Mouse (Mus musculus): ENCODE measurements around the gene Lonp1.
"Not testable (repeated sequence)": the region's sequence is repeated elsewhere in the genome, so short reads cannot be mapped to it uniquely, and the experiment has no call there.

The Lonp1 gene

GRCm38 (mm10) chr17:56626754-56627470, at the start of gene Lonp1:
Gene Lonp1, minus strand, starts transcription at chr17:56626887.
- peak; percentile 98 for DNase-seq

GRCm38 (mm10) chr17:56673647-56674416, 47.1 kb upstream of the Lonp1 start:
- no peak for DNase-seq

GRCm38 (mm10) chr17:56672941-56673646, 46.4 kb upstream of the Lonp1 start, which contains the start of gene Ranbp3:
Gene Ranbp3, plus strand, starts transcription at chr17:56673294.
- DNase-seq = peak; percentile 100

GRCm38 (mm10) chr17:56669766-56670165, 43.1 kb upstream of the Lonp1 start:
- DNase-seq = no peak

DNA sequence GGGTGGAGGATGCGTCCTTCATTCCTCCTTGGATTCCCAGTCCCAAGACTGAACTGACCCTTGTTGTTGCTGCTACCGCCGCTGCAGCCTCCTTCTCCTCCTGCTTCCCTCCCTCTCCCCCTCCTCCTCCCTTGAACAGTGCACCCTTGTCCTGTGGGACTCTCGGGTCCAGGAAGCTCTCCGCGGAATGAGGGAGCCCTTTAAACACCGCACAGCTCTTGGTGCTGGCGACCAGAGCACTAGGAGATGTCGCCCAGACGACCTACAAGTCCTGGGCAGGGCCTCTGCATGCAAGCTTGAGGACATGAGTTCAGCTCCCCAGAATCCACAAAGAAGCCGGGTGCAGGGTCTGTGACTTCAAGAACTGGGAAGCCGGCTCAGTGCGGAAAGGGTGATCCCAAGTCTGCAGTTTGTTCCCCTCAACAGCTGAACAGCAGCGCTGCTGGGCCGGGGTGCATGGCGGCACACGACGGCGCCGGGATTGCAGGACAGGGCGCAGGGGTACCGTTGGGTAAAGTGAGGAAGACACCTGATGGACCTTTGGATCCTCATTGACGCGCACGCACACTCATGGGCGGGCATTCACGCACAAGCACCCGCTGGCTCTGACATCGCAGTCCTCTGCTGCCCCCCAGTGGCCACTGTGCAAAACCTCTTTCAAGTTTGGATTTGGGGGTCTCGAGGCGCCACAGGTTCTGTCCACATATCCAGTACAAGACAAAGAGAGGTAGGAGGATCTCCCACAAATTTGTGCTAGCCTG, 41.9 kb upstream of the Lonp1 start:
- peak; percentile 90 for DNase-seq

- no peak for DNase-seq
Measured at GRCm38 (mm10) chr17:56667591-56667990, 40.9 kb upstream of the Lonp1 start.

DNA sequence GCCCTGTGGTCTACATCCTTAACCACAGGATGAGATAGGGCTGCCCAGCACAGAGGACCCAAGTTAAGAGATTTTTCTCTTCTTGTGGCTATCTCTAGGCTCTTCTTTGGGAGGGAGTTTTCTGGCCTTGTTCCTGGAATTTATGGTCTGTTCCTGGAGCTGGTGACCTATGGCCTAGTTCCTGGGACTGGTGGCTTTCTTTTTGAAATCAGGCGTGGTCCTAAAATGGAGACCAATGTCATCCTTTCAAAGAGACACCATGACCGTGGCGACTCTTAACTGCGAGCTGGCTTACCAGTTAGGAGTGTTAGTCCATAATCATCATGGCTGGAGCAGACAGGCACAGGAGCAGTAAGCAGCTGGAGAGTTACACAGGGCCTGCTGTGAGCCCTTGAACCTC, 39.7 kb upstream of the Lonp1 start:
- DNase-seq = no peak

- peak; percentile 60 for DNase-seq
Measured at GRCm38 (mm10) chr17:56664333-56664732, 37.6 kb upstream of the Lonp1 start.

GRCm38 (mm10) chr17:56663659-56664058, 37.0 kb upstream of the Lonp1 start:
- no peak for DNase-seq

- peak; percentile 40 for DNase-seq
Measured at GRCm38 (mm10) chr17:56656171-56656570, 29.5 kb upstream of the Lonp1 start.

GRCm38 (mm10) chr17:56655311-56655710, 28.6 kb upstream of the Lonp1 start:
- no peak for DNase-seq

DNA sequence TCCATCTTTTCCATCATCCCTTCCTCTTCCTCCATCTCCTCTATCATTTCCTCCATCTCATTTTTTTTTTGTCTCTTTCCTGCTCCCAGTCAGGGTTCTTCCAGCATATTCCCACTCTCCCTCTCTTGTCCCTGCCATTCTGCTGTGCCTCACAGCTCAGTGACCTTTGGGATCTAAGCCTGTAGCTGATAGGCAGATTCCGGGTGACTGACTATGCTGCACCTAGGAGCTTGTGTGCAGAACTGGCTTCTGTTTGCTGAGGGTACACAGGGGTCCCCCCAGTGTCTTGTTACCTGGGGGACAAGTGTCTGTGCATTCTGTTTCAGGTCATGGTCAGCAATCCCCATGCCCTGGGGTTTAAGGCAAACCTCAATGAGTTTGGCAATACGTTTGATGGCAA, 28.1 kb upstream of the Lonp1 start:
- DNase-seq = no peak

- DNase-seq = peak; percentile 39
Measured at GRCm38 (mm10) chr17:56651801-56652200, 25.1 kb upstream of the Lonp1 start.

DNA sequence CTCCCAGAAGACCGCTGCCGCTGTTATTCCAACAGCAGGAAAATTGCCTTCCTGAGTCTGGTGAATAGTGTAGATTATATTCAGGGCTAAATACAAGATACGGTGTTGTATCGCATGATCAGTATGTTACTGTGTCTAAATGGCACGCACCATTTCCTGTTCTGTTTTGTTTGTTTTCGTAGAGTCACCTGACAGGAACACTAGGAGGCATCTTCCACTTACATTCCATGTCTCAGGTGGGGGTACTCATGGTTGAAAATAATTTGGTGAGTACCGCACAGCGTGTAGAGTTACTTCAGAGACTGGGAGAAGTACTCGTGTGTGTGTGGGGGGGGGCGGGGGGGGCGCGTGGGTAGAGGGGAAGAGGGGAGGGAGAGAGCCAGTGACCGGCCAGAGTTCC, 20.9 kb upstream of the Lonp1 start:
- DNase-seq = no peak

GRCm38 (mm10) chr17:56643237-56643636, 16.6 kb upstream of the Lonp1 start:
- no peak for DNase-seq

DNA sequence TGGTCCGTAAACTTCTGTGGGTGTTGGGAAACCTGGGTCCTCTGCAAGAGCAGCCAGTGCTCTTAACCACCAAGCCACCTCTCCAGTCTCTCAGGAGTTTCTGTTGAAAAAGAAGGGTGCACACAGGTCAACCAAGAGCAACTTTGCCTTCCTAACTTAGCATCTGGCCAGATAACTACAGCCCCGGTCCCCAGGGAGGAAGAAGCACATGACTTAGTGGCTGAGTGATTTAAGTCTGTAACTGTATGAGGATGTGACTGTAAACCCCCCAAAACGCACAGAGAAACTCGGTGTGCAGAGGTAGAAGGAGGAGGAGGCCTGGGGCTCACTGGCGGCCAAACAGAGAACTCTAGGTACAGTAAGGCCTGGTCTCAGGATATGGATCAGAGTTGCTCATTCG, 7.3 kb upstream of the Lonp1 start:
- DNase-seq = no peak

DNA sequence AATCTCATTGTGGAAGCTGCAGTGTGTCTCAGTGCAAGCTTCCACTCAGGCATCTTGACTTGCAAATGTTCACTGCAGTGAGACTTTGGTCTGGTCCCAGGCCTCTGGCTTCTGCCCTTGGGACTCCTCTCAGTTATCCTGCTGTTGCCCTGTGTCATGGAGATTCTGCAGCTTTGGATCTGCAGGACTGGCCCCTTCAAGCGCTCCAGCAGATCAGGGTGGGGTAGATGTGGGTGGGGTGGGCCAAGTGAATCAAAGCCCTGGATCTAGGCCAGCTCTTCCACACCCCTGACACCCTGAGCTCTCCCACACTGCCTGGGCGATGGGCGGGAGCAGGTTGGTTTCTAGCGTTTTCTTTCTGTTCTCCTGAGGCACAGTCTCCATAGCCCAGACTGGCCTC, 5.1 kb upstream of the Lonp1 start:
- no peak for DNase-seq

DNA sequence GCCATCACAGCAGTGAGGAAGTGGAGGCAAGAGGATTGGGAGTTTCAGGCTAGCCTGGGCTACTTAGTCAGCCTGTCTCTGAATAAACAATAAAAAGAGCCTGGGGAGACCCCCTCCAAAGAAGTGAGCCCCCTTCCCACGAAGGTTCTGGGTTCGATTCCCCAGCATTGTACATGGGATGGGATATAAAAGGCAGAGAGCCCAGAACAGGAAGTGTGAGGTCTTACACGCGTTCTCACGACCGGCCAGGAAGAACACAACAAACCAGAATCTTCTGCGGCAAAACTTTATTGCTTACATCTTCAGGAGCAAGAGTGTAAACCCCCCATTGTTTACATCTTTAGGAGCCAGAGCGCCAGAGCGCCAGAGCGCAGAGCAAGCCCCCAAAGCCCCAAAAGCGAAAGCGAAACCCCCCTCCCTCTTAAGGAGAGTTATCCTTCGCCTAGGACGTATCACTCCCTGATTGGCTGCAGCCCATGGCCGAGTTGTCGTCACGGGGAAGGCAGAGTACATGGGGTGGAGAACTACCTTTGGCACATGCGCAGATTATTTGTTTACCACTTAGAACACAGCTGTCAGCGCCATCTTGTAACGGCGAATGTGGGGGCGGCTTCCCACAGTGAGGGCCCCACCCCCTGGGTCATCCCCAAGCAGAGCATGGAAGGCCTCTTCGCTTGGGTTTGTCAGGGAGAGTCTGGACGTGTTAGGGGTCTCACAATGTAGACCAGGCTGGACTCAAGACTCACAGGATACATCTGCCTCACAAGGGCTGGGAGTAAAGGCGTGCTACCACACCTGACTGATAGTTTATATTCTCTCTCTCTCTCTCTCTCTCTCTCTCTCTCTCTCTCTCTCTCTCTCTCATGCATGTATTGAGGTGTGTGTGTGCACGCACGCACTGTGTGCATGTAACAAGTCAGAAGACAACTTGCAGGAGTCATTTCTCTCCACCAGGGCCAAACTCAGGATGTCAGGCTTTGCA, 3.4 kb upstream of the Lonp1 start:
- not testable (repeated sequence) for DNase-seq

- peak; percentile 51 for DNase-seq
Measured at GRCm38 (mm10) chr17:56627530-56628277, 1.0 kb upstream of the Lonp1 start, which contains the start of gene Catsperd. Gene Catsperd, plus strand, starts transcription at chr17:56628143.

DNA sequence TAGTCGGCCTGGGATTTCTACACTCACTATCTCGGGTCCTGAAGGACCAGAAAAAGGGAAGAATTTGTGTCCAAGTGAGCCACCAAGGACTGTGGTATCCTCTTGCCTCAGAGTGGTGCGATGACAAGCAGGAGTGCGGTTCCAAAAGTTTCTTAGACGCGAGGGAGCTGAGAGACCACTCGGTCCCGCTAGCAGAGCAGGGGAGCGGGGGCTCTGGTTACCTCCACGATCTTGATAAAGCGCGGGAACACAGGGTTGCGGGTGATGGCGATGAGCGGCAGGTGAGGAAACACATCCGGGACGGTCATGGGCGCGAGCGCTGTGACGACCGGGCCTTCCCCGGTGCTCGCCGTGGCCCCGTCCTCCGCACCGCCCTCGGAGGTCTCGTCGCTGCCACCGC, 427 bp downstream of the Lonp1 start:
- DNase-seq = no peak

GRCm38 (mm10) chr17:56625495-56625894, 1.2 kb downstream of the Lonp1 start:
- no peak for DNase-seq

Data from retina, postnatal 1 day (tissue).